Mouse (Mus musculus): ENCODE measurements around the gene Carm1. TPM values are rescaled to one million over a fixed set of nuclear protein-coding genes. Genes with fewer than 3 reads are reported as not detected.
"Not testable (repeated sequence)": the region's sequence is repeated elsewhere in the genome, so short reads cannot be mapped to it uniquely, and the experiment has no call there.

Carm1 gene
- polyA plus RNA-seq, 1 experiment from 2014 or later = 57.1 TPM

GRCm38 (mm10) chr9:21592703-21593121 lies 46.0 kb downstream of the Carm1 start, which contains the start of the genes Timm29 and Yipf2:
Gene Timm29 (plus strand): TSS chr9:21592722.
Gene Yipf2 (minus strand): TSS chr9:21592828.
- Histone ChIP-seq H3K27me3 (replicated peaks; ENCODE audit: control insufficient read depth, insufficient read depth, low read length) (no peaks in the 10 kb centered on the region), H3K4me2 (ENCODE audit: low read depth, low read length) (peak within 1 kb of the TSS; percentile 89), H3K27ac (replicated peaks; ENCODE audit: low read depth, low read length) (peak within 1 kb of the TSS; percentile 79), H3K9me3 (ENCODE audit: control insufficient read depth, low read length) (no peaks in the 10 kb centered on the region), H3K9ac (ENCODE audit: low read depth, low read length) (peak within 1 kb of the TSS; percentile 86), H3K4me1 (ENCODE audit: control insufficient read depth, insufficient read depth, low read length) (peaks cover 16% of the 10 kb centered on the region), H3K4me3 (ENCODE audit: low read depth, low read length) (peak within 1 kb of the TSS; percentile 96), H3K36me3 (ENCODE audit: control insufficient read depth, insufficient read depth, low read length) (peaks cover 50% of the 10 kb centered on the region)
- WGBS = 0% methylated on average over 21 of the region's 30 CpGs
- ATAC-seq (ENCODE audit: low read depth) (peak; percentile 95), DNase-seq (ENCODE audit: low spot score) (peak; percentile 98)

- peaks cover 16% of the 10 kb centered on the region for H3K4me1 ChIP-seq (ENCODE audit: control insufficient read depth, insufficient read depth, low read length)
- H3K4me3 ChIP-seq (ENCODE audit: low read depth, low read length) = peak overlapping the region; percentile 96
- peak overlapping the region; percentile 86 for H3K9ac ChIP-seq (ENCODE audit: low read depth, low read length)
- no peaks in the 10 kb centered on the region for H3K27me3 ChIP-seq (replicated peaks; ENCODE audit: control insufficient read depth, insufficient read depth, low read length)
- no peaks in the 10 kb centered on the region for H3K9me3 ChIP-seq (ENCODE audit: control insufficient read depth, low read length)
- DNase-seq (ENCODE audit: low spot score) (peak; percentile 24), ATAC-seq (ENCODE audit: low read depth) (peak; percentile 51)
- H3K36me3 ChIP-seq (ENCODE audit: control insufficient read depth, insufficient read depth, low read length) = peaks cover 45% of the 10 kb centered on the region
- peak overlapping the region; percentile 89 for H3K4me2 ChIP-seq (ENCODE audit: low read depth, low read length)
- H3K27ac ChIP-seq (replicated peaks; ENCODE audit: low read depth, low read length) = peak overlapping the region; percentile 79
- 2% methylated on average over 30 of the region's 69 CpGs for WGBS
Observed at GRCm38 (mm10) chr9:21593122-21593721, 46.5 kb downstream of the Carm1 start.

GRCm38 (mm10) chr9:21594350-21594749 lies 47.7 kb downstream of the Carm1 start:
- Histone ChIP-seq H3K9ac (ENCODE audit: low read depth, low read length) (peak overlapping the region; percentile 86; the same call in 1 of the 2 replicates), H3K4me3 (ENCODE audit: low read depth, low read length) (peak overlapping the region; percentile 96; the same call in 1 of the 2 replicates), H3K4me1 (ENCODE audit: control insufficient read depth, insufficient read depth, low read length) (peaks cover 16% of the 10 kb centered on the region), H3K4me2 (ENCODE audit: low read depth, low read length) (peak overlapping the region; percentile 89), H3K36me3 (ENCODE audit: control insufficient read depth, insufficient read depth, low read length) (peaks cover 34% of the 10 kb centered on the region)
- H3K27me3 ChIP-seq (replicated peaks; ENCODE audit: control insufficient read depth, insufficient read depth, low read length); H3K9me3 ChIP-seq (ENCODE audit: control insufficient read depth, low read length); ATAC-seq (ENCODE audit: low read depth); DNase-seq (ENCODE audit: low spot score); H3K27ac ChIP-seq (replicated peaks; ENCODE audit: low read depth, low read length): not testable (repeated sequence)
- 88% methylated on average over 8 of the region's 8 CpGs for WGBS

- WGBS = 78% methylated on average over 2 of the region's 2 CpGs
Observed at GRCm38 (mm10) chr9:21594838-21595237, 48.1 kb downstream of the Carm1 start.

GRCm38 (mm10) chr9:21598198-21598597 lies 51.5 kb downstream of the Carm1 start:
- 48% methylated on average over 2 of the region's 2 CpGs for WGBS
- no peak overlapping the region for H3K27ac ChIP-seq (replicated peaks; ENCODE audit: low read depth, low read length)
- H3K27me3 ChIP-seq (replicated peaks; ENCODE audit: control insufficient read depth, insufficient read depth, low read length) = no peaks in the 10 kb centered on the region
- H3K4me1 ChIP-seq (ENCODE audit: control insufficient read depth, insufficient read depth, low read length) = peaks cover 8% of the 10 kb centered on the region; the same call in 1 of the 2 replicates
- no peak for ATAC-seq (ENCODE audit: low read depth)
- peaks cover 19% of the 10 kb centered on the region for H3K36me3 ChIP-seq (ENCODE audit: control insufficient read depth, insufficient read depth, low read length)
- no peak overlapping the region for H3K4me3 ChIP-seq (ENCODE audit: low read depth, low read length)
- H3K9ac ChIP-seq (ENCODE audit: low read depth, low read length) = no peak overlapping the region
- no peak overlapping the region for H3K4me2 ChIP-seq (ENCODE audit: low read depth, low read length)
- DNase-seq (ENCODE audit: low spot score) = no peak
- H3K9me3 ChIP-seq (ENCODE audit: control insufficient read depth, low read length) = no peaks in the 10 kb centered on the region

More at GRCm38 (mm10) chr9:21594838-21595237, 48.1 kb downstream of the Carm1 start:
- no peak overlapping the region for H3K4me3 ChIP-seq (ENCODE audit: low read depth, low read length)
- no peak for ATAC-seq (ENCODE audit: low read depth)
- DNase-seq (ENCODE audit: low spot score) = no peak
- no peaks in the 10 kb centered on the region for H3K27me3 ChIP-seq (replicated peaks; ENCODE audit: control insufficient read depth, insufficient read depth, low read length)
- peak overlapping the region; percentile 89; the same call in 1 of the 2 replicates for H3K4me2 ChIP-seq (ENCODE audit: low read depth, low read length)
- no peak overlapping the region for H3K27ac ChIP-seq (replicated peaks; ENCODE audit: low read depth, low read length)
- H3K36me3 ChIP-seq (ENCODE audit: control insufficient read depth, insufficient read depth, low read length) = peaks cover 29% of the 10 kb centered on the region
- H3K9ac ChIP-seq (ENCODE audit: low read depth, low read length) = no peak overlapping the region
- peaks cover 16% of the 10 kb centered on the region for H3K4me1 ChIP-seq (ENCODE audit: control insufficient read depth, insufficient read depth, low read length)
- no peaks in the 10 kb centered on the region for H3K9me3 ChIP-seq (ENCODE audit: control insufficient read depth, low read length)

GRCm38 (mm10) chr9:21600186-21600585 lies 53.5 kb downstream of the Carm1 start:
- Histone ChIP-seq H3K9me3 (ENCODE audit: control insufficient read depth, low read length) (no peaks in the 10 kb centered on the region), H3K4me1 (ENCODE audit: control insufficient read depth, insufficient read depth, low read length) (no peaks in the 10 kb centered on the region), H3K27ac (replicated peaks; ENCODE audit: low read depth, low read length) (no peak overlapping the region), H3K4me3 (ENCODE audit: low read depth, low read length) (no peak overlapping the region), H3K9ac (ENCODE audit: low read depth, low read length) (no peak overlapping the region), H3K4me2 (ENCODE audit: low read depth, low read length) (no peak overlapping the region), H3K27me3 (replicated peaks; ENCODE audit: control insufficient read depth, insufficient read depth, low read length) (no peaks in the 10 kb centered on the region), H3K36me3 (ENCODE audit: control insufficient read depth, insufficient read depth, low read length) (peaks cover 10% of the 10 kb centered on the region)
- ATAC-seq (ENCODE audit: low read depth) = no peak
- WGBS = 67% methylated on average over 3 of the region's 3 CpGs
- no peak for DNase-seq (ENCODE audit: low spot score)

GRCm38 (mm10) chr9:21601073-21601472 lies 54.4 kb downstream of the Carm1 start:
- no peak overlapping the region for H3K9ac ChIP-seq (ENCODE audit: low read depth, low read length)
- no peak overlapping the region for H3K4me2 ChIP-seq (ENCODE audit: low read depth, low read length)
- WGBS = 85% methylated on average over 2 of the region's 2 CpGs
- H3K4me3 ChIP-seq (ENCODE audit: low read depth, low read length) = no peak overlapping the region
- no peaks in the 10 kb centered on the region for H3K27me3 ChIP-seq (replicated peaks; ENCODE audit: control insufficient read depth, insufficient read depth, low read length)
- H3K4me1 ChIP-seq (ENCODE audit: control insufficient read depth, insufficient read depth, low read length) = no peaks in the 10 kb centered on the region
- H3K9me3 ChIP-seq (ENCODE audit: control insufficient read depth, low read length) = no peaks in the 10 kb centered on the region
- H3K27ac ChIP-seq (replicated peaks; ENCODE audit: low read depth, low read length) = no peak overlapping the region
- peaks cover 4% of the 10 kb centered on the region; the same call in 1 of the 2 replicates for H3K36me3 ChIP-seq (ENCODE audit: control insufficient read depth, insufficient read depth, low read length)
- ATAC-seq (ENCODE audit: low read depth) (no peak), DNase-seq (ENCODE audit: low spot score) (no peak)

GRCm38 (mm10) chr9:21601722-21602399 lies 55.2 kb downstream of the Carm1 start:
- 48% methylated on average over 10 of the region's 10 CpGs for WGBS

More at GRCm38 (mm10) chr9:21601722-21602399, 55.2 kb downstream of the Carm1 start:
- H3K36me3 ChIP-seq (ENCODE audit: control insufficient read depth, insufficient read depth, low read length) = no peaks in the 10 kb centered on the region; the same call in 1 of the 2 replicates
- no peaks in the 10 kb centered on the region for H3K4me1 ChIP-seq (ENCODE audit: control insufficient read depth, insufficient read depth, low read length)
- DNase-seq (ENCODE audit: low spot score) (peak; percentile 84), ATAC-seq (ENCODE audit: low read depth) (peak; percentile 82)
- no peak overlapping the region for H3K4me3 ChIP-seq (ENCODE audit: low read depth, low read length)
- no peak overlapping the region for H3K9ac ChIP-seq (ENCODE audit: low read depth, low read length)
- no peaks in the 10 kb centered on the region for H3K27me3 ChIP-seq (replicated peaks; ENCODE audit: control insufficient read depth, insufficient read depth, low read length)
- H3K27ac ChIP-seq (replicated peaks; ENCODE audit: low read depth, low read length) = no peak overlapping the region
- no peaks in the 10 kb centered on the region for H3K9me3 ChIP-seq (ENCODE audit: control insufficient read depth, low read length)
- no peak overlapping the region for H3K4me2 ChIP-seq (ENCODE audit: low read depth, low read length)

All from embryonic facial prominence, embryonic 14.5 days (tissue).